Mouse (Mus musculus) left cerebral cortex, adult 2 months (tissue): ENCODE data around the gene Lmntd1. TPM values are rescaled to one million over a fixed set of nuclear protein-coding genes. Genes with fewer than 3 reads are reported as not detected.

Experiments
- DNase-seq, 2 experiments: peaks; one replicate each; pipeline ENCODE4 v3.0.0; 2021 to 2022; ENCODE audit warnings: low spot score in 2 of 2, mixed read lengths in 1 of 2; ENCODE audit errors: extremely low spot score in 1 of 2
- H3K27ac ChIP-seq: fragments of 200-600 bp; 2 replicates; pipeline ENCODE4 v1.8.1; 2022
- H3K4me3 ChIP-seq: fragments of 200-600 bp; 2 replicates; pipeline ENCODE4 v1.8.1; 2022
- CTCF ChIP-seq: fragments of 200-600 bp; IDR thresholded peaks from 2 replicates; pipeline ENCODE4 v1.8.1; 2022; ENCODE audit warnings: antibody characterized with exemption, mild to moderate bottlenecking, moderate library complexity
- intact Hi-C: fragments of 180-260 bp; cut with DNase I; formaldehyde crosslinking; loops from one replicate; pipeline ENCODE4 v1.15.1; 2025
- total RNA-seq, 2 experiments: library from RNA; stranded (reverse); gene quantifications; 2 replicates each; pipeline ENCODE4 v1.2.3; 2021

Lmntd1 gene
- total RNA-seq, 2 experiments from 2014 or later, result 1.8 to 2.0 TPM

DNA sequence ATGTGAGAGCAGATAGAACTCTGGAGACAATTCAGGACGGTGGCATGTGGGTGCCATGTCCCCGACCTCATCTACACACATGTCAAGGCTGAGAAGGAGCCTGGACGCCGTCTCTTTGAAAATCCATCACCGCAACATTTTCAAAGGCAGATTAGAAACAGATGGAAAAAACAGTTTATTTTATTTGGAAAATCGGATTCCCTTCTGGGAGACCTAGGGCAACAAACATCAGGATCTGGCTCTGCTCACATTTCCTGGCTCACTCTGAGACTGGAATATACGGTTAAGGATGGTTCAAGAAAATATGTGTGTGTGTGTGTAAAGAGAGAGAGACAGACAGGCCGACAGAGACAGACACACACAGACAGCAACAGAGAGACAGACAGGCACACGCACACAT is 256.1 kb downstream of the Lmntd1 start:
- DNase-seq, result no peak
- intact Hi-C loops, result no loop called here
- Histone ChIP-seq H3K4me3 (no peak overlapping the region), H3K27ac (no peak overlapping the region)
- TF ChIP-seq CTCF, result no peak

DNA sequence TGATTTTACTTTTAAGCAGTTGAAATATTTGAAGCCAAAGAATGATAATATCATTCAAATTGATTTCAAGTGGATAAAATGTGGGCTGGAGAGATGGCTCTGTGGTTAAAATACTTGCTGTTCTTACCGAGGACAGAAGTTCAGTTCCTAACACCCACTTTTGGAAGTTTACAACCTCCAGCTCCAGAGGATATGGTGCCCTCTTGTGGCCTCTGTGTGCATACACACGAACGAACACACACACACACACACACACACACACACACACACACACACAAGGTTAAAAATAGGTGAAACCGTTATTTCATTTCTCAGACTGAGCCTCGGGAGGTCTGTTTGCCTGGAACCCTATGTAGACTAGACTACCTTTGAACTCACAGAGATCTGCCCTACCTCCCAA is 260.3 kb downstream of the Lmntd1 start:
- intact Hi-C loops, result no loop called here
- no peak for DNase-seq
- no peak overlapping the region for H3K27ac ChIP-seq
- no peak; the same call in 1 of the 2 replicates for TF ChIP-seq CTCF
- H3K4me3 ChIP-seq, result no peak overlapping the region

DNA sequence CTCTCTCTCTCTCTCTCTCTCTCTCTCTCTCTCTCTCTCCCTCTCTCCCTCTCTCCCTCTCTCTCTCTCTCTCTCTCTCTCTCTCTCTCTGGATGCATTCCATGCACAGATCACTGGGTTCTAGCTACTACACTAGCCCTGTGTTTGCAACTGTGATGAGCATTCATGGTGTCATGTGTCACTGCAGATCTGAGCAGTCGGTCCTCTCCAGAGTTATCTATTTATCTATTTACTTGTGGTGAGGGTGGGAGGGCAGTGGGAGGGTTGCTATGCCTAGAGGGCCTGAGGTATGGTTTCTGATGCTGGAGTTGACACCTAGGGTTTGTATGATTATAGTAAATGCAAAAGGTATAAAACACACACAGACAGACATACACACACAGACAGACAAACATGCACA is 261.4 kb downstream of the Lmntd1 start:
- intact Hi-C loops, result no loop called here

DNA sequence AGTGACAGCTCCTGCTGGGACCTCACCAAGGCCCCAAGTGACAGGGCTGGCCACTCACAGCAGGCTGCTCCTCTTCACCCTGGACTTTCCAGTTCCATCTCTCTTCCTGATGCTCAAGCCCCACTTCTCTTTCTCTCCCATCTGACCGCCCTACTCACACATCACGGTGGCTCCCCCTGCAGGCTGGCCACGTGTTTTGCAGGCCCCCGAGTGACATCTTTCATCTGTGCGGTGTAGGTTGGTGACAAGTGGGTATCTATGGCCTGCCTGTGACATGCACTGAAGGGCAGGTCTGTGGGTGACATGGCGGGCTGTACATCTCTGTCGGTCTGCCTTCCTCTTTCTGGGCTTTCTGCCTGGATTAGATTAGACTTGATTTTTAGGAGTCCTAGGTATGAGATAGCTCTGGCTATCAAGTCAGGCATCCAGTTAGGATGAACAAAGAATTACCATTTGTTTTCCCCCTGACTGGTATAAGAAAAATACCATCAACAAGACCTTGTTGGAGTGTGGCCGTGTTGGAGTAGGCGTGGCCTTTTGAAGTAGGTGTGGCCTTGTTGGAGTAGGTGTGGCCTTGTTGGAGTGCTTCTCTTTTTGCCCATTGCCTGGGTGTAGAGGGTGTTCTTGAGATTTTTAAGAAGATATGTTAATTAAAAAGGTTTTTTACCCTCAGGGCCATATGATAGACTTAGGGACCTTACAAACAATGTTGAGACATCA is 265.8 kb downstream of the Lmntd1 start:
- TF ChIP-seq CTCF, result peak; percentile 39
- H3K4me3 ChIP-seq, result no peak overlapping the region
- intact Hi-C loops, result no loop called here
- H3K27ac ChIP-seq, result no peak overlapping the region
- no peak for DNase-seq

More for the DNA sequence above, 261.4 kb downstream of the Lmntd1 start:
- TF ChIP-seq CTCF, result no peak
- Histone ChIP-seq H3K4me3 (no peak overlapping the region), H3K27ac (no peak overlapping the region)
- DNase-seq, result no peak

DNA sequence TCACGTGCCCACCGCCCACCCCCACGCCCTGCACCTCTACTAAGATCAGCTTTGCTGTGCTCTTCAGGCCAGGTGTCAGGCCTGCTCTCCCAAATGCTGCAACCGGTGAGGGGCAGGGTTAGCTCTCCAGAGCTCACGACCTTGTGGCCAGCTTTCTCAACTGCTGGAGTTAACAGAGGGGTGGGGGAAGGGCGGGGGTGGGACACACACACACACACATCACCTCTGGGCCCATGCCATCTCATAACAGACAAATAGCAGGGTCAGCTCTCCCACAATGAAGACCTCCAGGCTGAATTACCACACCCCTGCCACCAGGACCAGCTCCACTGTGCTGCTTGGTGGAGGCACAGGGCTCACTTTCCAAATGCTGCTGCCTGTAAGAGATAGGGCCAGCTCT is 266.5 kb downstream of the Lmntd1 start:
- TF ChIP-seq CTCF, result no peak
- intact Hi-C loops, result no loop called here
- H3K4me3 ChIP-seq, result no peak overlapping the region
- DNase-seq, result no peak
- H3K27ac ChIP-seq, result no peak overlapping the region

DNA sequence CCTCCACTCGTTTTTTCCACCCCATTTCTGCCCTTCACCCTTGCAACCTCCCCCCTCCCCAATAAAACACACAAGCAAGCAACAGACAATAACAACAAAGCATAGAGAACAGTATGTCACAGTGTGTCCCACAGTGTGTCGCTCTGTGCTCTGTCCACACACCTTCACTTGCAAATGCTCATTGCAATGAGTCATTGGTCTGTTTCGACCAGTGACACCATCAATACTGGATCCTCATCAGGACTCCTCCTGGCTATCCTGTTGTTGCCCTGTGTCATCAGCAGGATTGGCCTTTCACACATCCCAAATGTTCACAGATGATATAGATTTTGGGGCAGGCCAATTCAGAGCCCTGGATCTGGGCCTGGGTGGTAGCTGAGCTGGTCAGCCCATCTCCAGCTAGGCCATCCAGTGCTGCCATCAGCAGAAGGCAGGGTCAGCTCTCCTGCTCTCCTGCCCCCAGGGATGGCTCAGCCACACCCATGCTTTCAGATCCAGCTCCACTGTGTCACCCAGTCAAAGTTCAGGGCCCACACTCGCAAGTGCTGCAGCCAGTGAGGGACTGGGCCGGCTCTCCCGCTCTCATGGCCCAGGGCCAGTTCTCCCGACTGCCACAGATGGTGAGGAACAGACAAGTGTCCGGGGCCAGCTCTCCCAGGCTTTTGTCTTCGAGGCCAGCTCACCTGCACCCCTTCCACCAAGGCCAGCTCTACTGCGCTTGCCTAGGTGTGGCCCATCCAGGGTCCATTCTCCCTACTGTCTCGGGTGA is 267.1 kb downstream of the Lmntd1 start:
- no peak overlapping the region for H3K27ac ChIP-seq
- no peak for DNase-seq
- intact Hi-C loops, result no loop called here
- no peak for TF ChIP-seq CTCF
- H3K4me3 ChIP-seq, result no peak overlapping the region

DNA sequence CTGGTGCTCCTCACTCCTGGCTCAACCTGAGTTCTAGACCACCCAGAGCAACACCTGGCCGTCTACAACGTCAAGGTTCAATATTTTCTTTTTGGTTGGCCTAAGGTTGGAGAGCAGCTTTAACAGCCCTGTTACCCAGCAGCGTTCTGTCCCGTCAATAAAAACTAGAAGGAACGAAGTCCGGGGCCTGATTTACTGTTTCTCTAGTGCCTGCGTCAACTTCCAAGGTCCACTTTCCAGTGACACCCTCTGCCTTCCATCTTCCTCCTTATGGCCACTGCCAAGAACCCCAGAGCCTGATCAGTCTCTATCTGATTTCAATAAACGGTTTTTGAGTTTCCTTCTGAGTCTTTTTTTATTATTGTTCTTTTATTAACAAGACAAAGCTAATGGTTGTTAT is 267.8 kb downstream of the Lmntd1 start:
- DNase-seq, result no peak
- Histone ChIP-seq H3K4me3 (no peak overlapping the region), H3K27ac (no peak overlapping the region)
- intact Hi-C loops, result no loop called here
- no peak for TF ChIP-seq CTCF

DNA sequence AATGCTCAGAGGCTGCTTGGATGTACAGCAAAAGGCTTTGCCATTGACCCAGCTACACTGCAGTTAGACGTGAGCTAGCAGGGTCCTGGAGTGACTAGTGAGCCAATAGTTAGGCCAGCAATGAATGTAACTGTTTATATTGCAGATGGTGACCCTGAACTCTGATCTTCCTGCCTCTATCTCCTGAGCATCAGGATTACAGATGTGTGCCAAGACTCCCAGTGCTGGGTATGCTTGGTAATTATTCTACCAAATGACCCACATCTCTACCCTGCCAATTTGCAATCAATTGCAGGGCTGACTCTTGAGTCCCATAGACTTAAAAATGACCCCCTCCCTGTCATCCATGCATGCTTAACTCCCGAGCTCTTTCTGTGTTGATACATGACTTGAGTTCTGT is 269.4 kb downstream of the Lmntd1 start:
- DNase-seq, result no peak
- H3K4me3 ChIP-seq, result no peak overlapping the region
- H3K27ac ChIP-seq, result no peak overlapping the region
- intact Hi-C loops, result loop anchor here (5.0 kb wide), 1 partner anchor 167 kb away; no protein-coding TSS in a partner anchor
- no peak for TF ChIP-seq CTCF

DNA sequence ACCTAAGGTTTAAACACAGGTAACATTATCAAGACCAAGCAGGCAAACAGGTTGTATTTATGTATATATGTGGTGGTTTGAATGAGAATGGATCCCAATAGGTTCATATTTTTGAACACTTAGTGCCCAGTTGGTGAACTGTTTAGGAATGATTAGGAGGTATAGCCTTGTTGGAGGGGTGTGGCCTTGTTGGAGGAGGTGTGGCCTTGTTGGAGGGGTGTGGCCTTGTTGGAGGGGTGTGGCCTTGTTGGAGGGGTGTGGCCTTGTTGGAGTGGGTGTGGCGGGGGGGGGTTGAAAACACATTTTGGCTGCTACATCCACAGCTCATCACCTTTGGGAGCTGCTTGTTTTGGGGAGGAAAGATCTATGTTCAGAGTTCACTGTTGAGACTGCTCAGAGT is 270.7 kb downstream of the Lmntd1 start:
- Histone ChIP-seq H3K4me3 (no peak overlapping the region), H3K27ac (no peak overlapping the region)
- intact Hi-C loops, result loop anchor here (5.0 kb wide), 1 partner anchor 166 kb away; no protein-coding TSS in a partner anchor
- DNase-seq, result no peak
- no peak for TF ChIP-seq CTCF

DNA sequence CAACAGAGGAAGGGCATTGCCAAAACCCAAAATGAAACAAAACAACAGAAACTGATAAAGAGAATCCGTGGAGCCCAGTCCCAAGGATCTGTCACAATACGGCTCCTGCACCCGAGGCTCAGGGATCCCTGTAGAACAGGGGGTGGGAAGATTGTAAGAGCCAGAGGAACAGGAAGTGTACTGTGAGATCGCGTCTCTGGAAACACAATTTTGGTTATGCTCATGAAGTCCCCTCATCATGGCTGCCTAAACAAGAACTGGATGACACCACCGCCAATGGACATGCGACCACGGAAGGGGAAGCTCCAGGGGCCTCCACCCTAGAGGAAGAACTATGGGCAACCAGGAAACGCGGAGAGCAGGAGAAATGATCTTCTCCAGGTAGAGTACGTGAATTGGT is 271.3 kb downstream of the Lmntd1 start:
- TF ChIP-seq CTCF, result no peak
- Histone ChIP-seq H3K4me3 (no peak overlapping the region), H3K27ac (no peak overlapping the region)
- DNase-seq, result no peak
- intact Hi-C loops, result loop anchor here (1.0 to 5.0 kb wide), 3 partner anchors 93 to 166 kb away; partner anchors contain the start of gene Kras

DNA sequence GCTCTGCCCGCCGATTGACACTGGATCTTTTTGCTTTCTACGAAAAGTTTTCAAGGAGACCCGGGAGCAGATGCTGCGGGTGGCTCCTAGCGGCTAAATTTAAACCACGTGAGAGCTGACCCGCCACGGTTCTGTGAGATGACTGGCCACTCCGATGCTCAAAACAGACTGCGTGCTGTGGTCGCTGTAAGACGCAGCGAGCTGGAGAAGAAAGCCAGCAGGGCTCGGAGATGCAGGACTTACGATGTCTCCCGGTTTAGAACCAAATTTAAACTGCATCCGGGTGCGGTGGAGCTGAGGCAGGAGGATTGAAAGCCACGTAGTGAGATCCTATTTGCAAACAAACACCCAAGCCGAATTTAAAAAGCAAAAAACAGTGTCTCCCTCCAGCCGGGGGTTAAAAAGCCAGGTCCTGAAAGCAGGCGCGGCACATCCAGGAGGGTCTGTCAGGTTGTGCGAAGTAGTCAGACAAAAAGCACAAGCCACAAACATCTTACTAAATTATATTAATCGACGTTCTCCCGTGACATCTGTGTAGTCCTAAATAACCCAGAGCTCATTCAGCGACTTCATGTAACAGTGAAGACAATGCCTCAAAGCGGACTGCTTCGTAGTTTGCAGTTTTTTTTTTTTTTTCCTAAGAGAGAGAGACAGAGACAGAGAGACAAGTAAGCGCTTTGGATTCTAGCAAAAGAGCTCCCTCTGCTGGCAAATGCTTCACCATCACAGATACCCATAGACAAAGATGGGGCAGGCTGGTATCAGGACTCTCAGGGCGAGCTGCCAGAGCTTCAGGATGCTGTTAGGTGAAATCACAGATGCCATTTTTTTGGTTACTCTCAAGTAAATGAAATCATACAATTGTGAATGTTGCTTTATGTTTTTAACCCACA is 272.6 kb downstream of the Lmntd1 start:
- peak; percentile 87 for TF ChIP-seq CTCF
- peak overlapping the region; percentile 59 for H3K4me3 ChIP-seq
- peak; percentile 77 to 82 for DNase-seq
- intact Hi-C loops, result loop anchor here (1.0 to 5.0 kb wide), 5 partner anchors 91 to 253 kb away; partner anchors contain the start of genes Casc1, Etfrf1 and Kras
- peak overlapping the region; percentile 92 for H3K27ac ChIP-seq
